Mouse (Mus musculus) gastrocnemius, adult 18-20 months (tissue): ENCODE data around the gene Bet1. TPM values are rescaled to one million over a fixed set of nuclear protein-coding genes. Genes with fewer than 3 reads are reported as not detected.

Experiments used
- DNase-seq: peaks from one replicate; pipeline ENCODE4 v3.0.0; 2021; ENCODE audit warnings: low spot score
- long read RNA-seq, 2 experiments: library from polyadenylated mRNA; stranded (forward); transcript quantifications; one replicate each; pipeline ENCODE4 v2.0.0; 2021
- total RNA-seq, 2 experiments: library from RNA; stranded (reverse); gene quantifications; 2 replicates each; pipeline ENCODE4 v1.2.3; 2021

Bet1 gene
- total RNA-seq, result 10 to 100 TPM; 19.1 to 28.4 TPM
- long read RNA-seq, experiment 1, transcript Bet1-201 (4 exons, 1,516 nt), result major isoform, 13 of 15 reads
- long read RNA-seq, experiment 1, partial matches to known transcripts, result 2 of 15 reads
- long read RNA-seq, experiment 1, other reads (novel, unspliced or antisense), result 0 of 15 reads
- long read RNA-seq, experiment 2, transcript Bet1-201 (4 exons, 1,516 nt), result major isoform, 13 of 13 reads
- long read RNA-seq, experiment 2, partial matches to known transcripts, result 0 of 13 reads
- long read RNA-seq, experiment 2, other reads (novel, unspliced or antisense), result 0 of 13 reads

DNA sequence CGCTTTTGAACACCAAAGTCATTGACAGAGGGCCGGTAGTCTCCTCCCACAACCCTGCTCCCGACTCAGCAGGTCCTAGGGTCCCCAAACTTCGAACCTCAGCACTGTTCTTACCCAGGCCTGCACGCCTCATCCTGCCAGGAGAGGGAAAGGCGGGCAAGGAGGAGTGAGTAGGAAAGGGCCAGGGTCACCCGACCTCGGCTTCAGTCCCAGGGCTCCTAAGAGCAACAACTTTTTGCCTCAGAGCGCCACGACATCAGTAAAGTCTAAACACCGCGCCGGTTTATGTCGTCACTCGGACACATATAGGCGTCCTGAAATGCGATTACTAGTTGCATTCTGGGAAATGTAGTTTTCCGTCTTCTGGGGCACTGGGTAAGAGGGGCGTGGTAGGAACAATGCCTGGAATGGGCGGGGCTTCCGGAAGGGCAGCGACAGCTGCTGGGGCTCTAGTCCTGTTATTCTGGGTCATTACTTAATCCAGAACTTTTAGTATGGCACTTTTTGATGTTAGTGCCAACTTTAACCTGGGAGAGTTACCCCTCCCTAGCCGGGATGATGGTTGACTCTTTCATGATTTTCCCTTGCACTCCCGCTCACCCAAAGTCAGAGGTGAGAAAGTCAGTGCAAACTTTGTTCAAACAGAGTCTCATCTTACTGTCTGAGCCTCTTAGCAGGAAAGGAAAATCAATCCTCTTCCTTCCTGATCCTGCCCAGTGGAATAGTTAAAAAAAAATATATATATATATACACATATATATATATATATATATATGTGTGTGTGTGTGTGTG, at the start of gene Bet1:
Gene Bet1 (minus strand): TSS at position 310 of the 792 bp plus-strand sequence.
- peak; percentile 95 for DNase-seq

DNA sequence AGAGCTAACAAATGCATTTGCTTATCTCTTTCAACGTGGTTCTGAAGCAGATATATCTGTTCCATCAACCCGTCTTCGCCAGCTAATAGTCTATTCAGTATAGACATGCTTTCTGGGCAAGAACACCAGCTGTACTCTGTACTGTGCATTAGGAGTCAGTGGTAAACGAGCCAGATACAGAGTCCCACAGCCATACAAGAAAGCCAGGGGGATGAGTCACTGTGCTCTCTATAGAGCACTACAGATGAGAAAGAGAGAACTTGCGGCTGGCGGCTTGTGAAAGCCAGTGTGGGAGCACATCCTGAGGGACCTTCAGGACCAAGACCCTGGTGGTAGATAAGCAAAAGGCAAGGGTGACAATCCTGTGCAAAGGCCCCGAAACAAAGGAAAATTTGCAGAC, 45.5 kb upstream of the Bet1 start:
- no peak for DNase-seq

DNA sequence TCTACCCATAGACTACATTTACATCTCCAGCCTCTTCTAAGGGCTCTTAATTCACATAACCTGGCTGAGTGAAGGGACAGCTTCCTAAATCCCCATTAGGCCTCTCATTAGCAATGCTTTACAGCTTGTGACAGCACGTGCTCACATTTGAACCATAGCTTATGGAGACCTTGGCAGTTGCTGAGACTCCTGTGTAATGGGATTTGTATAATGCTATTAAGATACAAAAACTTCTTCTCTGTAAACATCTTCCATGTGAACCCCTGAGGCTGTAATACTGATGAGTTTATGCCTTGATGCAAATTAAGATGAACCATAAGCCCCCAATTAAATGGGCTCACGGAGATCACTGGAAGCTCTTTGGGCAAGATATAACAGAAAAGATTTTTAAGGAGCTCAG, 44.4 kb upstream of the Bet1 start:
- DNase-seq, result no peak

DNA sequence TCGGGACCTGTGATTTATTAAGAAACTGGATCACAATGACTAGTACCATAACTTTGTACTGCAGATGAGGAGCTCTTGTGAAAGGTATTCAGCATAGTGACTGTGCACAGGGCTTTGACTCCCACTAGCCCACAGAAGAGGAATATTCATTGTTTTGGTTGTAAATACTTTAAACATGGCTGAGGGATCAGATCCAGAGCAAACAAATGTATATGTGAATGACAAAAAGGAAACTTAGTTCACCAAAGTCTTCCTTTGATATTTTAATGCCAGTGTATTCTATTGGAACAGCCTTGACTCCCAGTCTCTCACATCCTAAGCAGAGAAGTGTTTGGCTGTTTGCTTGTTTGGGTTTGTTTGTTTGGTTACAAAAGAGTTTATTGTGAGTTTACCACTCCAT, 31.8 kb upstream of the Bet1 start:
- DNase-seq, result no peak

DNA sequence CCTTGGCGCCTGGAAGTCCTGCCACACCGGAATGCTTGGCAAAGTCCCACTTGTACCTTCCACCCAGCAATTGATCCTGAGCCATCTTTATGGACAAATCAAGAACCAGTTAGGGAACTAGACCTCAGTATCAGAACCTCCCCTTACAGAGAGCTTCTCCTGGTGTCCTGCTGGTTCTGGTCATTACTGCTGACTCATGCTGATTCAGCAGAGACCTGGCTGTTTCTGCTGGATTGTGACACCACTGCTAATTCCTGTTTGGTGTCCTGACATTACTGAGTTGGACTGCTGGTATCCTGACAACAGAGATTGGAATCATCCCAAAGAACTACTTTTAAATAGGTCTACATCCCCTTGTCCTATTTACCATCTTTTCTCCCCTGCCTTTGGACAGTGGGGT, 3.7 kb upstream of the Bet1 start:
- no peak for DNase-seq

DNA sequence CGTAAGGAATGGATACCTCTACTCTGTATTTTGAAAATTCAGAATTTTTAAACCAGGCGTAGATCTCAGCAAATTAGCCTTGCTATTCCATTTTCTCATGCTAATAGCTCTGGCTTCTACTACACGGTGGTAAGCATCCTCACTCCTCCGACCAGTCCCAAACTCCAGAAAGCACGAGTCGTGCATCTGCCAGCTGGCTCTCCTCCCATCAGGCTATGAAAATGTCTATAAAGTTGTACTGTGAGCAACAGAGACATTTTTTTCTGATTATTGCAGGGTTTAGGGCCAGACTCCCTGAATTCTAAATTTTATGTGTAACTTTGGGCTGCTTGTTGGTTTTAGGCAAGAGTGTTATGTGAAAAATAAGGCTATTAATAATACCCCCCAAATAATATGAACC, 14.5 kb downstream of the Bet1 start:
- DNase-seq, result no peak

DNA sequence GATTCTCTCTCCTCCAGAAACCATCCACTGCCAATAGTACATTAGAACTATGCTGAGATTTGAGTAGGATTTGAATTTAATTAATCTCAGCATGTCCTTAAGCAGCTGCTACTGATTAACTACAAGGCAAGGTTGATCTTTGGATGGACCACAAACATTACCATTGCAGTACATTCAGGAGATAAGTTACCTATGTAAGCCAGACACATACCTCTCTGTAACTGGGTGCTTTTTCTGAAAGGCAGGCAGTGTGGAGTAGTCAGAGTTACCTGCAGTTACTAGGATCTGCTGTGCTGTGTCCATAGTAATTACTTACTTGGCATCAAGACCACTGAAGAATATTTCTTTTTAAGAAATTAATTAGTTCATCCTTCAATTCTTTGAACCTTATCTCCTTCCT, 17.1 kb downstream of the Bet1 start:
- no peak for DNase-seq

DNA sequence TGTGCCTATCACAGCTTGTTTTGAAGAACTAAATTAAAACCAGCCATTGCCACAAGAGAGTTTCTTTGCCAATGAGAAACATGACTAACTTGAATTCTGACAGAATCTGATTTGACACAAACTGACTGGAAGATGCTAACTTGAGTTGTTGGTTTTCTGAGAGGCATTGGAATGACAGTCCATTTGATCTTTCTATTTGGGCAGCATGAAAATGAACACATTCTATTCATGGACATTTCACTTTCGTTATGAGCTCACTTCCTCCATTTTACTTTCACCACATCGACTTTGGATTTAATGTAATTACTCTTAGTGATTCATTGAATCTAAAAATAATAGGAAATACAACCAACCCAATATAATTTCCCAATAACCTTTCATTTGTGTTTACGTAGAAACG, 32.4 kb downstream of the Bet1 start:
- DNase-seq, result no peak

DNA sequence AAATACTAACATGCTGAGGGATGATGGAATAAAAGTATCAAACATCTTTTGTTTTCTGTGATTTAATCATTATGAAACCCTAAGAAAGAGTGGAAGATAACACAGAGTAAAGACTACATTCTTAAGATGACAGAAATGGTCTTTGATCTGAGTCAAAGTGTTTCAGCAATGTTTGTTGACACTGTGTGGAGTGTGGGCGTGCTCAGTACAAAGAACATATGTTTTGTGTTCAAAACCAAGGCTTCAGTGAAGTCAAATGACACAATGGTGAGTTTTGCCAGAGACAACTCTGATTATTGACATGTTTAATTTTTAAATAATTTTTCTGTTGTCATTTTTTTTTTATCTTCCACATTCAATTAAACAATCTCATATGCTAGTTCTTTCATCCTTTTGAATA, 33.9 kb downstream of the Bet1 start:
- no peak for DNase-seq

DNA sequence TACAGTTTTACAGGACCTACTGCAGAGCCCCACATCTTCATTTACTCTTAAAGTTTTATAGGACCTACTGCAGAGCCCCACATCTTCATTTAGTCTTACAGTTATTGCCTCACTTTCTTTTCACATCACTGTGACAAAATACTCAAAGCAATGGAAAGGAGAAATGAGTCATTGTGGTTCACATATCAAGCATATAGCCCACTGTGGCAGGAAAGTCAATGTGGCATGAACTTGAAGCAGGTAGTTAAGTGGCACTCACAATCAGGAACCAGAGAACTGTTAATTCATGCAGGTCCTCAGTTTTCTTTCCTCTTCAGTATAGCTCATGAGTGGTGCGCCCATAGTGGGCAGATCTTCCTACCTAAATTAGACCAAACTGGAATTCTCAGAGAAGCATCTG, 39.6 kb downstream of the Bet1 start:
- DNase-seq, result no peak

DNA sequence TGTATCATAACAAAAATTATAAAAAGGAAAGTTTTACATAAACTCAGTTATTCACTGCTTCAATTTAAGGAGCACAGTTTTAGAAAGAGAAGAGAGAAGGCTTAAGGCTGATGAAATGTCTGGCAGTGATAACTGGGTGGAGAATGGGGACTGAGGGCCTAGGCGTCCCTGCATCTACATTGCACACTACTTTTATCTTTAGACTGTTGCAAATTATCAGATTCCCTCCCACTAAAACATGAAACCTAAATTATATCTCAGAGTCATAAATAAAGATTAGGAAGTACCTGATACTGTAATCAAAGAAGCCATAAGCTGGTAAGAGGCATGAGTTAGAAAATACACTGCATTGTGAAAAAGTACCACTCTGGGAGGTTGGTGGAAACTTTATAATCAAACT, 45.0 kb downstream of the Bet1 start:
- DNase-seq, result no peak

DNA sequence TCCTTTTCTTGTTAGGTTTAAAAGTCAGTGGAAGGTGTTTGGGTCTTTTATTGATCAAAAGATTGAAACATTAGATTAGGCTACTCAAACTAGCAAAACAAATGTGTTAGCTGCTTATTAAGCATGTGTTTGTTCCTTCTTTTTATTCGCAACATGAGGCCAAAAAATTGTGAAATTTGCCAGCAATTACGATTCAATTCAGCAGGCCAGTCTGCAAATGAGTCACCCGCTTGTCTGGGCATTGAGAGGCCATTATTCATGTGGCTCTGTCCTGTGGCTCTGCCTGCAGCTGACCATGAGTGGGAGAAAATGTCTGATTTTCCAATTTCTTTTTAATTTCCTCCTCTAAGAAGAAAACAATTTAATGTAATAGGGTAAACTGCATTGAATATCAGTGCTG, 55.8 kb downstream of the Bet1 start:
- no peak for DNase-seq

Other genes starting within 250 kb of the Bet1 start
- gene Tfpi2, start 98.1 kb downstream of the Bet1 start, total RNA-seq, result under 1 TPM; 0.25 to 0.38 TPM
- not detected for gene Gngt1, start 93.2 kb downstream of the Bet1 start, total RNA-seq
- 10 to 100 TPM; 12.6 to 24.8 TPM for gene Gng11, start 83.1 kb downstream of the Bet1 start, total RNA-seq